28 mouse cellular contexts compared by ENCODE assay signal in the genomic region with DNA sequence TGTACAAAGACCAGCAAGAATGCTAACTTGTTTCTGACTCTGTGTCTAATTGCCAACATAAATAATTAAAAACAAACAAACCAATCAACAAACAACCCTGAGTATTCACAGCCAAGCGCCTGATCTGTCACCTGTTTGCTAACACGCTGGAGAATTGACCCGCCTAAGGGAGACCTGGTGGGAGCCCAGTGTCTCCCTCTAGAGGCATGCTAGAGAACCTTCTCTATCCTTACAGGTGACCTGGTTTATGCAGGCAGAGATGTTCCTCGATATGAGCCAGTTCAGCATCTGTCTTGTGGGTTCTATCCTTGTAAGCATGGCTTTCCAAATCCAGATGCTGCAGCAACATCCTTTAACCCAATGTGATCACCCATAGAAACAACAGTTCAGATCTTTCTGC.
DNase-seq lines count a peak whose midpoint lies in the region; ATAC-seq and TF ChIP-seq lines count a peak whose summit lies in the region.
"Had no signal": no experiment of that assay in that cellular context is flagged by ENCODE, and none has a peak within 500 bp of the region (broad histone marks: within the 10 kb centered on the region; RNA-seq: fewer than 3 reads in every experiment).

No protein-coding gene starts in this region.

- no peak overlapping the region for H3K9ac ChIP-seq in hindbrain, postnatal 0 days (replicated peaks; ENCODE audit: low read length)
- H3K9ac ChIP-seq in hindbrain, embryonic 12.5 days: no peak overlapping the region
- no peak overlapping the region for H3K9ac ChIP-seq in liver, adult 2 months (ENCODE audit: low read depth, low read length)
- H3K9ac ChIP-seq in liver, embryonic 12.5 days: no peak overlapping the region
- H3K9ac ChIP-seq in forebrain, embryonic 16.5 days (replicated peaks; ENCODE audit: low read depth, low read length): no peak overlapping the region
- H3K9ac ChIP-seq: embryonic facial prominence, embryonic 13.5 days; heart, embryonic 12.5 days; lung, embryonic 15.5 days; neural tube, embryonic 15.5 days; stomach, embryonic 15.5 days had no signal

- H3K4me3 ChIP-seq in hindbrain, postnatal 0 days (ENCODE audit: low read length): no peak overlapping the region
- no peak overlapping the region for H3K4me3 ChIP-seq in hindbrain, embryonic 12.5 days
- H3K4me3 ChIP-seq in liver, adult 2 months (ENCODE audit: insufficient read depth, low read depth, low read length): no peak overlapping the region
- no peak overlapping the region for H3K4me3 ChIP-seq in liver, embryonic 12.5 days
- H3K4me3 ChIP-seq in forebrain, embryonic 16.5 days (replicated peaks; ENCODE audit: low read length): no peak overlapping the region
- H3K4me3 ChIP-seq: embryonic facial prominence, embryonic 13.5 days; erythroblast, embryonic 14.5 days; heart, embryonic 12.5 days; hindbrain, embryonic 10.5 days; lung, embryonic 15.5 days; midbrain, embryonic 10.5 days; neural tube, embryonic 15.5 days; stomach, embryonic 15.5 days had no signal

- no peak for DNase-seq in hindbrain, postnatal 0 days (ENCODE audit: low spot score)
- peak; percentile 17 for DNase-seq in liver, adult 2 months (ENCODE audit: extremely low read depth, low read depth, low spot score)
- DNase-seq in A20 (ENCODE audit: low read depth, low spot score) (peak; percentile 5), ES-CJ7 (ENCODE audit: low read depth, low spot score) (peak; percentile 28)
- no peak for DNase-seq in thymus, postnatal 10 days (ENCODE audit: low spot score in 2 of 2)
- DNase-seq: adrenal gland, postnatal 10 days; cerebellum, adult 2 months; cerebellum, postnatal 25 days; heart, postnatal 10 days; kidney, adult 18-20 months; kidney, postnatal 14 days; right cerebral cortex, adult 18-20 months; thymus, adult 18-20 months had no signal

- H3K9me3 ChIP-seq in hindbrain, postnatal 0 days (ENCODE audit: low read length): no peaks in the 10 kb centered on the region
- H3K9me3 ChIP-seq in hindbrain, embryonic 12.5 days (replicated peaks): no peaks in the 10 kb centered on the region
- H3K9me3 ChIP-seq in liver, embryonic 12.5 days (replicated peaks): no peaks in the 10 kb centered on the region
- H3K9me3 ChIP-seq in forebrain, embryonic 16.5 days (ENCODE audit: control insufficient read depth, low read length): no peaks in the 10 kb centered on the region
- H3K9me3 ChIP-seq: embryonic facial prominence, embryonic 13.5 days; G1E; heart, embryonic 12.5 days; hindbrain, embryonic 10.5 days; lung, embryonic 15.5 days; midbrain, embryonic 10.5 days; neural tube, embryonic 15.5 days; stomach, embryonic 15.5 days had no signal

- H3K27me3 ChIP-seq in hindbrain, postnatal 0 days (ENCODE audit: insufficient read depth, low read length): no peaks in the 10 kb centered on the region
- no peaks in the 10 kb centered on the region for H3K27me3 ChIP-seq in hindbrain, embryonic 12.5 days
- no peaks in the 10 kb centered on the region for H3K27me3 ChIP-seq in liver, adult 2 months (ENCODE audit: control insufficient read depth, insufficient read depth, low read length)
- no peaks in the 10 kb centered on the region for H3K27me3 ChIP-seq in liver, embryonic 12.5 days (replicated peaks)
- no peaks in the 10 kb centered on the region for H3K27me3 ChIP-seq in forebrain, embryonic 16.5 days (replicated peaks; ENCODE audit: control insufficient read depth, insufficient read depth, low read length)
- H3K27me3 ChIP-seq: embryonic facial prominence, embryonic 13.5 days; heart, embryonic 12.5 days; lung, embryonic 15.5 days; neural tube, embryonic 15.5 days; stomach, embryonic 15.5 days had no signal

- TF ChIP-seq CTCF in hindbrain, postnatal 0 days (IDR thresholded peaks at IDR 0.05; ENCODE audit: low read depth): peak; percentile 37
- peak; percentile 38; the same call in 1 of the 2 replicates for TF ChIP-seq CTCF in liver, adult 2 months (IDR thresholded peaks at IDR 0.05; ENCODE audit: low read depth, low read length)

- no peak overlapping the region for H3K4me2 ChIP-seq in hindbrain, postnatal 0 days (ENCODE audit: low read depth, low read length)
- no peak overlapping the region for H3K4me2 ChIP-seq in hindbrain, embryonic 12.5 days (replicated peaks)
- no peak overlapping the region for H3K4me2 ChIP-seq in liver, embryonic 12.5 days
- H3K4me2 ChIP-seq in forebrain, embryonic 16.5 days (ENCODE audit: low read length): no peak overlapping the region
- H3K4me2 ChIP-seq: embryonic facial prominence, embryonic 13.5 days; heart, embryonic 12.5 days; lung, embryonic 15.5 days; neural tube, embryonic 15.5 days; stomach, embryonic 15.5 days had no signal

- H3K27ac ChIP-seq in hindbrain, postnatal 0 days: no peak overlapping the region
- no peak overlapping the region for H3K27ac ChIP-seq in hindbrain, embryonic 12.5 days
- H3K27ac ChIP-seq in liver, adult 2 months (replicated peaks; ENCODE audit: insufficient read depth, low read depth, low read length): no peak overlapping the region
- no peak overlapping the region for H3K27ac ChIP-seq in liver, embryonic 12.5 days
- H3K27ac ChIP-seq in forebrain, embryonic 16.5 days (ENCODE audit: low read length): no peak overlapping the region
- H3K27ac ChIP-seq: embryonic facial prominence, embryonic 13.5 days; hindbrain, embryonic 10.5 days; lung, embryonic 15.5 days; macrophage; midbrain, embryonic 10.5 days; neural tube, embryonic 15.5 days; stomach, embryonic 15.5 days had no signal

- no peaks in the 10 kb centered on the region for H3K79me2 ChIP-seq in liver, adult 2 months (ENCODE audit: control insufficient read depth, insufficient read depth, low read length)

- H3K4me1 ChIP-seq in hindbrain, postnatal 0 days (ENCODE audit: insufficient read depth, low read length): no peaks in the 10 kb centered on the region
- H3K4me1 ChIP-seq in hindbrain, embryonic 12.5 days: no peaks in the 10 kb centered on the region
- no peaks in the 10 kb centered on the region for H3K4me1 ChIP-seq in liver, adult 2 months (ENCODE audit: control insufficient read depth, insufficient read depth, low read length)
- no peaks in the 10 kb centered on the region for H3K4me1 ChIP-seq in liver, embryonic 12.5 days
- H3K4me1 ChIP-seq in forebrain, embryonic 16.5 days (replicated peaks; ENCODE audit: control insufficient read depth, insufficient read depth, low read length): peaks cover 12% of the 10 kb centered on the region
- H3K4me1 ChIP-seq: heart, embryonic 12.5 days; hindbrain, embryonic 10.5 days; lung, embryonic 15.5 days; stomach, embryonic 15.5 days had no signal

- ATAC-seq in hindbrain, postnatal 0 days: no peak
- no peak for ATAC-seq in hindbrain, embryonic 12.5 days (ENCODE audit: low FRiP score)
- ATAC-seq in liver, embryonic 12.5 days: no peak
- no peak for ATAC-seq in forebrain, embryonic 16.5 days
- ATAC-seq: forebrain, embryonic 14.5 days; Patski had no signal

- 49% methylated on average over 4 of the region's 4 CpGs for WGBS in hindbrain, postnatal 0 days
- WGBS in hindbrain, embryonic 12.5 days: 56% methylated on average over 4 of the region's 4 CpGs
- WGBS in liver, adult 2 months: 46% methylated on average over 4 of the region's 4 CpGs
- WGBS in liver, embryonic 12.5 days (ENCODE audit: insufficient replicate concordance): 36% methylated on average over 4 of the region's 4 CpGs
- WGBS in forebrain, embryonic 16.5 days: 54% methylated on average over 4 of the region's 4 CpGs

- H3K36me3 ChIP-seq in hindbrain, postnatal 0 days (ENCODE audit: insufficient read depth, low read length): no peaks in the 10 kb centered on the region
- no peaks in the 10 kb centered on the region for H3K36me3 ChIP-seq in hindbrain, embryonic 12.5 days
- no peaks in the 10 kb centered on the region for H3K36me3 ChIP-seq in liver, adult 2 months (ENCODE audit: control insufficient read depth, insufficient read depth, low read length)
- H3K36me3 ChIP-seq in liver, embryonic 12.5 days: no peaks in the 10 kb centered on the region
- H3K36me3 ChIP-seq in forebrain, embryonic 16.5 days (ENCODE audit: control insufficient read depth, insufficient read depth): no peaks in the 10 kb centered on the region
- H3K36me3 ChIP-seq: embryonic facial prominence, embryonic 13.5 days; G1E; heart, embryonic 12.5 days; hindbrain, embryonic 10.5 days; lung, embryonic 15.5 days; midbrain, embryonic 10.5 days; neural tube, embryonic 15.5 days; stomach, embryonic 15.5 days had no signal

- no peak for TF ChIP-seq POLR2A in liver, adult 2 months (IDR thresholded peaks at IDR 0.05; ENCODE audit: extremely low read depth, insufficient read depth, low read length)

Comparison
In these comparisons a context has a peak if more than half of its experiments do, and no peak if none do; other contexts are left out.
1. DNase-seq: peak in liver, adult 2 months (single experiment), A20 (single experiment) and ES-CJ7 (single experiment); none in hindbrain, postnatal 0 days (single experiment) and thymus, postnatal 10 days (0 of 2).